Mouse (Mus musculus) telencephalon, adult 2 months (tissue): Measurements from ENCODE around the gene Parvb.

Experiments used
- DNase-seq: peaks from one replicate; pipeline ENCODE4 v3.0.0-alpha.2; 2011; ENCODE audit warnings: low read depth, low spot score

Gene Parvb

GRCm38 (mm10) chr15:84231721-84232561 is at the start of gene Parvb:
Parvb (plus strand) TSS chr15:84232043.
- no peak for DNase-seq

- DNase-seq = no peak
Measured at GRCm38 (mm10) chr15:84183967-84184366, 47.9 kb upstream of the Parvb start.

- no peak for DNase-seq
Measured at GRCm38 (mm10) chr15:84186196-84186595, 45.6 kb upstream of the Parvb start.

GRCm38 (mm10) chr15:84188887-84189530 is 42.8 kb upstream of the Parvb start:
- DNase-seq = no peak

- DNase-seq = no peak
Measured at GRCm38 (mm10) chr15:84189881-84190280, 42.0 kb upstream of the Parvb start.

GRCm38 (mm10) chr15:84191724-84192057 is 40.2 kb upstream of the Parvb start:
- no peak for DNase-seq

- DNase-seq = peak; percentile 95
Measured at GRCm38 (mm10) chr15:84192058-84192791, 39.6 kb upstream of the Parvb start, which contains the start of gene Samm50. Samm50 (plus strand) TSS chr15:84192241.

- DNase-seq = no peak
Measured at GRCm38 (mm10) chr15:84196486-84197165, 35.2 kb upstream of the Parvb start.

GRCm38 (mm10) chr15:84207327-84207726 is 24.5 kb upstream of the Parvb start:
- DNase-seq = no peak

GRCm38 (mm10) chr15:84209517-84210412 is 22.1 kb upstream of the Parvb start:
- DNase-seq = no peak

- DNase-seq = no peak
Measured at GRCm38 (mm10) chr15:84210461-84210860, 21.4 kb upstream of the Parvb start.

GRCm38 (mm10) chr15:84210941-84211340 is 20.9 kb upstream of the Parvb start:
- DNase-seq = no peak

GRCm38 (mm10) chr15:84211564-84211963 is 20.3 kb upstream of the Parvb start:
- DNase-seq = no peak

- DNase-seq = no peak
Measured at GRCm38 (mm10) chr15:84212031-84212755, 19.6 kb upstream of the Parvb start.

GRCm38 (mm10) chr15:84212756-84213105 is 19.1 kb upstream of the Parvb start:
- no peak for DNase-seq

GRCm38 (mm10) chr15:84213162-84213739 is 18.6 kb upstream of the Parvb start:
- DNase-seq = no peak

GRCm38 (mm10) chr15:84214476-84214875 is 17.4 kb upstream of the Parvb start:
- no peak for DNase-seq

GRCm38 (mm10) chr15:84215273-84215672 is 16.6 kb upstream of the Parvb start:
- no peak for DNase-seq

- no peak for DNase-seq
Measured at GRCm38 (mm10) chr15:84216026-84216425, 15.8 kb upstream of the Parvb start.
